Mouse (Mus musculus) embryonic facial prominence, embryonic 10.5 days (tissue): ENCODE data around the gene Zc3h18. TPM values are rescaled to one million over a fixed set of nuclear protein-coding genes. Genes with fewer than 3 reads are reported as not detected.

ENCODE experiments used
- DNase-seq: peaks from one replicate; pipeline ENCODE4 v3.0.0-alpha.2; 2017; ENCODE audit warnings: low spot score
- H3K27ac ChIP-seq: fragments of 300-500 bp; sonication (generic); replicated peaks from 2 replicates; pipeline ENCODE4 v1.5.1; 2016; ENCODE audit warnings: mild to moderate bottlenecking
- H3K27me3 ChIP-seq: fragments of 300-500 bp; sonication (generic); replicated peaks from 2 replicates; pipeline ENCODE4 v1.6.1; 2016; ENCODE audit warnings: low read depth, mild to moderate bottlenecking; ENCODE audit not compliant: poor library complexity, severe bottlenecking
- H3K36me3 ChIP-seq: fragments of 300-500 bp; sonication (generic); replicated peaks from 2 replicates; pipeline ENCODE4 v1.6.1; 2016; ENCODE audit warnings: mild to moderate bottlenecking, moderate library complexity
- H3K4me1 ChIP-seq: fragments of 300-500 bp; sonication (generic); 2 replicates; pipeline ENCODE4 v1.6.1; 2016
- H3K4me3 ChIP-seq: fragments of 300-500 bp; sonication (generic); 2 replicates; pipeline ENCODE4 v1.5.1; 2016; ENCODE audit warnings: mild to moderate bottlenecking, moderate library complexity
- H3K9me3 ChIP-seq: fragments of 300-500 bp; sonication (generic); 2 replicates; pipeline ENCODE4 v1.6.1; 2016; ENCODE audit warnings: mild to moderate bottlenecking
- WGBS: fragments of 180-500 bp; shearing (Covaris S2); methylation state at CpG from one replicate; pipeline ENCODE4 v1.1.7; 2016; 5-methylcytosine and 5-hydroxymethylcytosine counted together
- polyA plus RNA-seq: library from polyadenylated mRNA; unstranded; fragments of >200 nt; fragmentation: Nextera tagmentation; extraction: Ambion mirVana; gene quantifications from 2 replicates; pipeline ENCODE4 v1.2.1, GENCODE M21; 2016

Zc3h18 gene
- polyA plus RNA-seq, 1 experiment from 2014 or later: 81.8 TPM

DNA sequence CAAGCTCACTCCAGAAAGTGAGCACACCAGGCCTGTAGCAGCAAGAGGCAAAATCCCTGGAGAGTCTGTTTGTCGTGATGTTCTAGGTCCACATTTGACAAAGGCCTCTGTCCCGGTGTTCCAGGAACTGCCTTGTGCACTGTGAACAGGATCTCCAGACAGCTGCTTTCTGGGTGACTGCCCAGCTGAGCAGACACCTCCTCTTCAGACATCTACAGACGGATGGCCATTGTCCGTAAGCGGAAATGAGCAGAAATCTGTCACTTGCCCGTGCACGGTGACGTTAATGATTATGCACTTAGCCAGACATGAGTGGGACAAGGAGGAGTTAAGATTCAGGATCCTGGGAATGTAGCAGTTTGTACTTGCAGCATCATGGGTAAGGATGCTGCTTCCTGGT lies 22.3 kb upstream of the Zc3h18 start:
- Histone ChIP-seq H3K27ac (no peak overlapping the region), H3K9me3 (no peaks in the 10 kb centered on the region), H3K27me3 (peaks cover 55% of the 10 kb centered on the region), H3K36me3 (no peaks in the 10 kb centered on the region), H3K4me1 (peaks cover 28% of the 10 kb centered on the region), H3K4me3 (no peak overlapping the region)
- DNase-seq: no peak
- WGBS: 91% methylated on average over 8 of the region's 8 CpGs

DNA sequence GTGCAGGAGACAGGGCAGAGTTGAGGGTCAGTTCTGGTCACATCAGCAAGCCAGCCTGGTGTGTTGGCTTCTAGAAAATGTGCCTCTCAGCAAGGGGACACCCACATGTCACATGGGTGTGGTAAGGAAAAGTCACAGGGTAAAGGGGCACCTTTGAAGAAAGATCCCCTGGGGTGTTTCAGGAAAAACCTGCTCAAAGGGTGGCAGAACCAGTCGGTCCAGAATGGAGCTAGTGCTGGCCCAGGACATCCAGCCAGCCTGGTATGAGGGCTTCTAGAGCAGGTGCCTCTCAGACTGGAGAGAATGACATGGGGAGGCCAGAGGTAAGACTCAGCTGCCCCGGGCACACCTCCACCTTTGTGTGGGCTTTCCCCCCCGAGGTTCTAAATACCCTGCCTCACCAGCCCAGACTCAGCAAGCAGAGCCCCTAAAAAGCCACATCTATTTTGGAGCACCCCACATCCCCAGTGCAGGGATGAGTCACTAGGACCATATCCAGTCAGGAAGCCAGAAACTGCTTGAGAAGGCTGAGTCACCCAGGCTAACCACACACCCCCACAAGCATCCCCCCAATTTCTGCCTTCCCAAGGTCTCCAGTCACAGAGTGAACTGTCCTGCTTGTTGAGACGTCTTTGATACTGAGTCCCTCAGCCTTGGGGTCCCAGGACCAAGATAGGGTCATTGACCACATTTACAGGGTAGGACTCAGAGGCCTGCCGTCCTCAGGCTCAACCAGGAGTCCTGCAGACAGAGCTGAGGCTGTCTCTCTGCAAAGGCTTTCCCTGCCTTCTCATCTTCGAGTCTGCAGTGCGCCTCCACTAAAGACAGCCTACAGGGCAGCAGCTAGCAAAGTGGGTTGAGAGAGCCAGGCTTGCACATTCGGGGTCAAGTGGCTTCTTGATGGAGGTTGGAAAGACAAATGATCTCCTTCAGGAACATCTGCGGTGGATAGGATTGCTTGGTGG lies 20.5 kb upstream of the Zc3h18 start:
- Histone ChIP-seq H3K4me3 (no peak overlapping the region), H3K27me3 (peaks cover 40% of the 10 kb centered on the region), H3K9me3 (no peaks in the 10 kb centered on the region), H3K4me1 (peaks cover 15% of the 10 kb centered on the region), H3K36me3 (no peaks in the 10 kb centered on the region), H3K27ac (no peak overlapping the region)
- no peak for DNase-seq
- 69% methylated on average over 9 of the region's 9 CpGs for WGBS

DNA sequence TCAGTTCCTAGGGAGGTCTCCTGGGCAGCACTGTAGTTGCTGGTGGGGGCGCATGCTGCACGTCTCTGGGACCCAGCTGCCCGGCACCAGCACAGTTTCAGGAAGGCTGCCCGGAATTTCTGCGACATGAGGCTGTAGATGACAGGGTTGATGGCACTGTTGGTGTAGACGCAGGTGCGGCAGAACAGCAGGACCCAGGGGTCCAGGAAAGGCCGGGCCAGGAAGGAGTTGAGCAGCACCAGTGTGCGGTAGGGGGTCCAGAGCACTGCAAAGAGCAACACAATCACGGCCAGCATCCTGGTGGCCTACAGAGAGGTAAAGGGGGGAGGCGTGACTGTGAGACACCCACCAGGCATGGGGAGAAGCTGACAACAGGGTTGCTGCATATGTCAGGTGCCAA lies 19.2 kb upstream of the Zc3h18 start:
- 68% methylated on average over 11 of the region's 11 CpGs for WGBS
- DNase-seq: no peak

GRCm38 (mm10) chr8:122357641-122358040 lies 18.8 kb upstream of the Zc3h18 start:
- Histone ChIP-seq H3K27me3 (peaks cover 41% of the 10 kb centered on the region), H3K27ac (no peak overlapping the region)
- no peak for DNase-seq

More for the DNA sequence above, 19.2 kb upstream of the Zc3h18 start:
- H3K27ac ChIP-seq: no peak overlapping the region
- no peaks in the 10 kb centered on the region for H3K36me3 ChIP-seq
- no peaks in the 10 kb centered on the region for H3K9me3 ChIP-seq
- H3K4me1 ChIP-seq: peaks cover 15% of the 10 kb centered on the region
- H3K27me3 ChIP-seq: peaks cover 37% of the 10 kb centered on the region
- H3K4me3 ChIP-seq: no peak overlapping the region

GRCm38 (mm10) chr8:122359111-122359775 lies 17.2 kb upstream of the Zc3h18 start:
- no peak overlapping the region for H3K27ac ChIP-seq
- no peak for DNase-seq

More at GRCm38 (mm10) chr8:122357641-122358040, 18.8 kb upstream of the Zc3h18 start:
- no peak overlapping the region for H3K4me3 ChIP-seq
- no peaks in the 10 kb centered on the region for H3K9me3 ChIP-seq
- peaks cover 19% of the 10 kb centered on the region for H3K4me1 ChIP-seq
- no peaks in the 10 kb centered on the region for H3K36me3 ChIP-seq
- 85% methylated on average over 5 of the region's 5 CpGs for WGBS

DNA sequence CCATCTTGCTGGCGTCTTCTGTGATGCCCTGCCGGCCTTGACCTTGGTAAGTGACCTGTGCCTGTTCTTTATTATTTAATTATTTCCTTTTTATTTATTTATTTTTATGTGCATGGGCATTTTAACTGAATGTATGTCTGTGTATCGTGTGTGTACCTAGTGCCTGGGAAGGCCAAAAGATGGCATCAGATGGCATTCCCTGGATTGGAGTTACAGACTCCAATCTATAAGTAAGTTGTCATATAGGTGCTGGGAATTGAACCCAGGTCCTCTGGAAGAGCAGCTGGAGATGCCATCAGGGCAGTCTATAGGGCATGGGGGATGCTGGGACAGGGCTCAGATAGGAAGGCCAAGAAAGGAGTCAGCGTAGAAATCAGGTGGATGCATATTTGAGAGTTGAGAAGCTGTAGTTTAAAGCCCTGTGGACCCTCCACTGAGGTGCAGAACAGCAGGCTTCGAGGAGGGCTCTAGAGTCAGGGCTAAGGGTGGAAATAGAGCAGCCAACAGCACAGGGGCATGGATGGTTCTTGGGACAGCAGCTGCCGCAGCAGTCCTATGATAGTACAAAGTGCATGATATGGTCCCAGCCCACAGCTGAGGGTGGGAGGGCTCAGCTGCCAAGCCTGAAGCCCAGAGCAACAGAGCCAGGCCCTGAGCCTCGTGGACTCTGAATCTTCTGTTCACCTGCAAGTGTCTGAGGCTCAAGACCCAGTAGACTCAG lies 15.6 kb upstream of the Zc3h18 start, which contains the start of gene Trhr2:
Gene Trhr2 (minus strand): TSS at position 51 of the 721 bp plus-strand sequence.
- H3K9me3 ChIP-seq: no peaks in the 10 kb centered on the region
- H3K4me1 ChIP-seq: peaks cover 16% of the 10 kb centered on the region
- WGBS: 75% methylated on average over 7 of the region's 7 CpGs
- H3K36me3 ChIP-seq: no peaks in the 10 kb centered on the region
- H3K4me3 ChIP-seq: no peak within 1 kb of the TSS
- no peak for DNase-seq
- H3K27me3 ChIP-seq: peaks cover 47% of the 10 kb centered on the region
- H3K27ac ChIP-seq: no peak within 1 kb of the TSS

More at GRCm38 (mm10) chr8:122359111-122359775, 17.2 kb upstream of the Zc3h18 start:
- Histone ChIP-seq H3K4me3 (no peak overlapping the region), H3K4me1 (peaks cover 25% of the 10 kb centered on the region), H3K27me3 (peaks cover 47% of the 10 kb centered on the region), H3K36me3 (no peaks in the 10 kb centered on the region), H3K9me3 (no peaks in the 10 kb centered on the region)
- 83% methylated on average over 15 of the region's 15 CpGs for WGBS

- Histone ChIP-seq H3K4me1 (peaks cover 11% of the 10 kb centered on the region), H3K27ac (no peak overlapping the region), H3K9me3 (no peaks in the 10 kb centered on the region), H3K4me3 (no peak overlapping the region), H3K27me3 (peaks cover 39% of the 10 kb centered on the region), H3K36me3 (no peaks in the 10 kb centered on the region)
- 48% methylated on average over 5 of the region's 5 CpGs for WGBS
- DNase-seq: no peak
These were observed 14.1 kb upstream of the Zc3h18 start for GRCm38 (mm10) chr8:122362271-122362670.

DNA sequence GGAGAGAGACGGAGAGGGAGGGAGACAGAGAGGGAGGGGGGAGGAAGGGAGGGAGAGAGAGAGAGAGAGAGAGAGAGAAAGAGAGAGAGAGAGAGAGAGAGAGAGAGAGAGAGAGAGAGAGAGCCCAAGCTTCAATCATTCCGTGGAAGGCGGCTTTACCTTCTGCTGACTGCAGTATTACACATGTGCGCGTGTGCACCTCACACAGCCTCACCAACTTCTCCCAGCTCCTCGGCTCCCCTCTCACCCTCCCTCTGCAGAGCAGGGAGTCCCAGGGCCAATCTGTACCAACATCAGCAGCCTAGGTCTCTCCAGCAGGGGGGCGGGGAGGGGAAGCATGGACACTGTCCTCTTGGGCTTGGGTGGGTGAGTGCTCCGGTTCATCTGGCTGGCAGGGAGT lies 13.4 kb upstream of the Zc3h18 start:
- Histone ChIP-seq H3K4me3 (no peak overlapping the region), H3K4me1 (peaks cover 11% of the 10 kb centered on the region), H3K9me3 (no peaks in the 10 kb centered on the region), H3K36me3 (no peaks in the 10 kb centered on the region), H3K27ac (0 out of 2 replicates have a peak overlapping the region, but pooled peaks have one; percentile 35), H3K27me3 (peaks cover 33% of the 10 kb centered on the region)
- 29% methylated on average over 8 of the region's 8 CpGs for WGBS
- DNase-seq: no peak

DNA sequence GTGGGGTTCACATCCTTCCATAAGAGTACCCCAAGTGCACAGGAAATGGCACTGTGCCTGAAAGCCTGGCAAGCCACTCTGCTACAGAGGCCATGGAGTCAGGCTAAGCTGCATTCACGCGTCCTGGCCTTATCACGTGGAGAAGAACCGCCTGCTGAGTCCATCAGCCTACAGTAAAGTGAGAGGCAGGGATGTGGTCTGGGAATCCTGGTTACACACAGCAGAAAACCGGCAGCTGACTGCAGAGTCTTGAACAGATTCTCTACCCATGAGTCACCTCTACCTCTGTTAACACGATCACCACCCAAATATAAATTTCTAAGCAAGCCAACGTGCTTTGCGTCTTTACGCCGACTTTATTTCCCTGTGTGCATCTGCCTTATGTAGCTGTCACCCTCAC lies 7.9 kb upstream of the Zc3h18 start:
- Histone ChIP-seq H3K4me1 (peaks cover 9% of the 10 kb centered on the region), H3K27ac (no peak overlapping the region), H3K36me3 (no peaks in the 10 kb centered on the region), H3K4me3 (no peak overlapping the region), H3K9me3 (no peaks in the 10 kb centered on the region), H3K27me3 (peaks cover 18% of the 10 kb centered on the region)
- no peak for DNase-seq
- 81% methylated on average over 10 of the region's 10 CpGs for WGBS

DNA sequence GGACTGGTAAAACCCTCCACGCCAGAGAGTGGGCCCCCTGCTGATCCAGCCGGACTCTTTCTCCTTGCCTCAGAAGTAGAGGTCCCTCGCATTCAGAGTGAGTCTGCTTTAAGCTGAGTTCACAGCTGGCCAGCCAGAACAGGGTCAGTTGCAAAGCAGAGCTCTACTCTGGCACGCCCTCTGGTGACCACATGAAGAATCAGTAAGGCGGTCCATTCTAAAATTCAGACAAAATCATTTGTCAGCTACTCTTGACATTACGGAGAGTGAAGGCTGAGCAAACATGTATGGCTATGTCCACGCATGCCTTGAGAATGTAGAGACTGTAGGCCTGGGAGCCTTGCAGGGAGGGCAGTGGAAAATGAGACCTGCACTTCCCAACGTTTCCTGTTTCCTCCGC lies 6.7 kb upstream of the Zc3h18 start:
- Histone ChIP-seq H3K27ac (no peak overlapping the region), H3K36me3 (no peaks in the 10 kb centered on the region), H3K4me1 (peaks cover 9% of the 10 kb centered on the region), H3K4me3 (no peak overlapping the region), H3K27me3 (peaks cover 14% of the 10 kb centered on the region), H3K9me3 (no peaks in the 10 kb centered on the region)
- DNase-seq: peak; percentile 77
- WGBS: 13% methylated on average over 9 of the region's 9 CpGs

DNA sequence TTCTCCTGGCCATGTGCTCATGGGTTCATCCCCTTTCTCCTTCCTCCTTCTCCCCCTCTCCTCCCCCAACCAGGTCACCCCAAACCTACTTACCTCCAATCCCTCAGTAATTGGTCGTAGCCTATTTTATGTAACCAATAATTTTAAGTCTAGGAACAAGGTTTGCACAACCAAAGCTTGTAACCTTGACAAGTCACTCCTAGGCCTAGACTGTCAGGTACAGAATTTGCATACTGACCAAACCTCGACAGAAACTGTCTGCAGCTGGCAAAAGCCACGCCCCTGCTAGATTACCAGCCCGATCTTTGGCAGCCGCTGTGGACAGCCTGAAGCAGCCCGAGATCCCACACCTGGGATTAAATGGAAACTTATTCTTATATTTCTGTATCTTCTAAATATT lies 4.7 kb upstream of the Zc3h18 start:
- no peaks in the 10 kb centered on the region for H3K36me3 ChIP-seq
- no peak overlapping the region for H3K27ac ChIP-seq
- no peak overlapping the region for H3K4me3 ChIP-seq
- no peak for DNase-seq
- H3K4me1 ChIP-seq: peaks cover 15% of the 10 kb centered on the region
- WGBS: 80% methylated on average over 6 of the region's 6 CpGs
- H3K27me3 ChIP-seq: peaks cover 14% of the 10 kb centered on the region
- H3K9me3 ChIP-seq: no peaks in the 10 kb centered on the region

- WGBS: 93% methylated on average over 7 of the region's 7 CpGs
- peaks cover 21% of the 10 kb centered on the region for H3K4me1 ChIP-seq
These were observed 1.1 kb upstream of the Zc3h18 start for GRCm38 (mm10) chr8:122375320-122375719.

More at GRCm38 (mm10) chr8:122375320-122375719, 1.1 kb upstream of the Zc3h18 start:
- DNase-seq: no peak
- H3K27me3 ChIP-seq: 0 out of 2 replicates have a peak, but pooled peaks cover 4% of the 10 kb centered on the region
- H3K27ac ChIP-seq: no peak overlapping the region
- H3K4me3 ChIP-seq: peak overlapping the region; percentile 89; the same call in 1 of the 2 replicates
- no peaks in the 10 kb centered on the region for H3K9me3 ChIP-seq
- H3K36me3 ChIP-seq: peaks cover 24% of the 10 kb centered on the region
